Mouse (Mus musculus): ENCODE results near the gene Lsamp. TPM values are rescaled to one million over a fixed set of nuclear protein-coding genes. Genes with fewer than 3 reads are reported as not detected.

Gene Lsamp
- polyA plus RNA-seq, 1 experiment from 2014 or later: 1.1 TPM

DNA sequence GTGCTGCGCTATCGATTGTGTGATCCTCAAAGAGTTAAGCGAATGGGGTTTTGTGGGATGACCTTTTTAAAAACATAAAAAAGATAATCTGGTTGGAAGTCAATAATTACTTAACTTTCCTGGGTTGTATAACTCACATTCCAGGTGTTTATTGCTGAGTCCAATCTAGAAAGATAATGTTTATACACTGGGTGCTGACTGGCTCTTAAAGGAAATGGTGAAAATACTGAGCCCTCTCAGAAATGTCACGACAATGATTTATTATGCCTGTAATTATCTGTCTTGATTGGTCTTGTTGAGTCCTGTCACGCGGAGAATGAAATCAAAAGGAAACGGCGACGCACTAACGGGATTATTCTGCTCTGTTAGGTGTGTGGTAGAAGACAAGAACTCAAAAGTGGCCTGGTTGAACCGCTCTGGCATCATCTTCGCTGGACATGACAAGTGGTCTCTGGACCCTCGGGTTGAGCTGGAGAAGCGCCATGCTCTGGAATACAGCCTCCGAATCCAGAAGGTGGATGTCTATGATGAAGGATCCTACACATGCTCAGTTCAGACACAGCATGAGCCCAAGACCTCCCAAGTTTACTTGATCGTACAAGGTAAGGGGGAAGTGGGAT is 1904.5 kb downstream of the Lsamp start:
- WGBS: 86% methylated on average over 16 of the region's 16 CpGs
- Histone ChIP-seq H3K4me1 (replicated peaks) (no peaks in the 10 kb centered on the region), H3K4me3 (no peak overlapping the region), H3K4me2 (no peak overlapping the region), H3K9me3 (replicated peaks) (no peaks in the 10 kb centered on the region), H3K9ac (no peak overlapping the region), H3K36me3 (no peaks in the 10 kb centered on the region), H3K27ac (ENCODE audit: poor library complexity, severe bottlenecking) (no peak overlapping the region), H3K27me3 (replicated peaks) (no peaks in the 10 kb centered on the region)
- no peak for ATAC-seq (ENCODE audit: insufficient number of reproducible peaks, low FRiP score)

DNA sequence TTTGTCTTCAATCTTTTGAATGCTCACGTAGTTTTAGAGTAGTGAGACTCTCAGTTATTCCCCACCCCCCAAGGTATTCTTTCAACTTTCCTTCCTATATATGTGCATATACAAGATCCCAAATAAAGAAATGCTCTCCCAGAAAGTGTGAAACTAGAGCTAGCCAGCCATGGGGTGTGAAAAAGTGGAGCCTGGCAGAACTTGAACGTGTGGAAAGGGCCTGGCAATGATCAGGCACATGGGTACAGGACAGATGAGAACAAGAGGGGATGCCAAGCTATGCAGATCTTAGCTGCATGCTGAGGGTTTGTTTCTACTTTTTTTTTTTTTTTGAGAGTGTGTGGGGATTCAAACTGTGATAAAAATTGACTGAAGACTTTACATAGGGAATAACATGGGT is 1916.6 kb downstream of the Lsamp start:
- Histone ChIP-seq H3K9ac (no peak overlapping the region), H3K4me3 (no peak overlapping the region), H3K27ac (ENCODE audit: poor library complexity, severe bottlenecking) (no peak overlapping the region), H3K36me3 (no peaks in the 10 kb centered on the region), H3K4me1 (replicated peaks) (no peaks in the 10 kb centered on the region), H3K9me3 (replicated peaks) (no peaks in the 10 kb centered on the region), H3K27me3 (replicated peaks) (no peaks in the 10 kb centered on the region), H3K4me2 (no peak overlapping the region)
- no peak for ATAC-seq (ENCODE audit: insufficient number of reproducible peaks, low FRiP score)
- 50% methylated on average over 2 of the region's 2 CpGs for WGBS

DNA sequence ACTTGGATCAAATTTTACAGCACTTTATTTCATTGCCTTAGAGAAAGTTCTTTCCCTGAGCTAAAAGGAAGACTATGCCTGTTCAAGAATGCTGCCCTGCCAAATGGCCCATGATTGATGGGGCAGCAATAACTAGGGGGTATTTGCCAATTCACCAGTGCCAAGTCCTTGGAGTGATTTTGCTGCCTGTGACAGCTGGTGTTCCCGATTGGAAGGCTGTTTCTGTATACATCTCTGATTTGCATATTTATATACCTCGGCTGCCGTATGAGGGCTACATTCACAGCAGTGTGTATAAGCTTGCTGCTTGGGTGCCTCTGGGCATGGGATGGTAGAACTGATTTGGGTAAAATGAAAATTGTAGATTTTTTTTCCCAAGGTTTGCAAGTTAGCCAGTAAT is 1919.5 kb downstream of the Lsamp start:
- Histone ChIP-seq H3K9ac (no peak overlapping the region), H3K27ac (ENCODE audit: poor library complexity, severe bottlenecking) (no peak overlapping the region), H3K36me3 (no peaks in the 10 kb centered on the region), H3K9me3 (replicated peaks) (no peaks in the 10 kb centered on the region), H3K4me1 (replicated peaks) (no peaks in the 10 kb centered on the region), H3K4me2 (no peak overlapping the region), H3K4me3 (no peak overlapping the region), H3K27me3 (replicated peaks) (no peaks in the 10 kb centered on the region)
- WGBS: 74% methylated on average over 3 of the region's 3 CpGs
- no peak for ATAC-seq (ENCODE audit: insufficient number of reproducible peaks, low FRiP score)

DNA sequence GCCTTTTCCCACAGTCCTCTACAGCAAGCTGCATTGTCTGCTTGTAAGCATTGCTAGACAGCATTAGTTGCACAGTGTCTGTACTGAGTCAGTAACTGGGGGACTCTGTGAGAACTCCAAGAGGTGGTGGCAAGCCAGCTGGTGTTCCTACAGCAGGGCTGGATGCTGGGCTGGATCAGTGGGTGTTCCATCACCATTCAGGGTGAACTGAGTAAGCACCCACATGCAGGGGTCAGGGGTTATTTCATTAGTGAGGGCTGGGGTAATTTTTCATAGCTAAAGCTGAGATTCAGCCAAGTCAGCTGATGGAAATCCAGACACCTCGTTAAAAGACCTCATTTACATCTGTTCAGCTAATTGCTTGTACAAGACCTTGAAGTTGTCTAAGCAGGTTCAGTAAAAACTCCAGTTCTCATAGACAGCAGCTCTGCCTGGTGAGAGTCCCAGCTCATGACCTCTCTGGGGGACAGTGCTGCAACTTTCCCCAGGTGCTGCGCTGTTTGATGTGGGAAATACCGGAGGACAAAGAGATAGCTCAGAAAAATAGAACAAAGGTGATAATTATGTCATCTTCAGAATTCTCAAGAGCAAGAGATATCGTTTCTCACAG is 1928.5 kb downstream of the Lsamp start:
- Histone ChIP-seq H3K36me3 (no peaks in the 10 kb centered on the region), H3K27me3 (replicated peaks) (no peaks in the 10 kb centered on the region), H3K4me3 (no peak overlapping the region), H3K27ac (ENCODE audit: poor library complexity, severe bottlenecking) (no peak overlapping the region), H3K4me1 (replicated peaks) (0 out of 2 replicates have a peak, but pooled peaks cover 3% of the 10 kb centered on the region), H3K9ac (no peak overlapping the region), H3K9me3 (replicated peaks) (no peaks in the 10 kb centered on the region), H3K4me2 (no peak overlapping the region)
- ATAC-seq (ENCODE audit: insufficient number of reproducible peaks, low FRiP score): no peak
- WGBS: 50% methylated on average over 4 of the region's 4 CpGs

DNA sequence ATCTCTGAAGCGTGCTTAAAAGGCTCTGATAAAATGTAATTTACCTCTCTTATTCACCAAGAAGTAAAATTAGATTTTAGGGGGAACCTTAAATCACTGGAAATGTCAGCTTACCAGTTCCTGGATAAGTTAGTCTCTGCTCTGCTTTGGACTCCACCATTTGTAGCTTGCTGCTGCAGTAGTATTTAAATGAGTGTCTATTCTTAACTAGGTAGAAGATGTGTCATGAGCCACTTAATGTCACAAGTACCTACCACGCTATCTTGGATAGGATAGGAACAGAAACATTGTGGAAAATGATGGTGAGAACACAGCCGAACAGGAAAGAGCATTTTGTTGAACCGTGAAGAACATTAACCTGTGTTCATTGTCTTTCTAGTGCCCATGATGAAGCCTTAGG is 1929.2 kb downstream of the Lsamp start:
- H3K9ac ChIP-seq: no peak overlapping the region
- no peak overlapping the region for H3K27ac ChIP-seq (ENCODE audit: poor library complexity, severe bottlenecking)
- H3K4me1 ChIP-seq (replicated peaks): 0 out of 2 replicates have a peak, but pooled peaks cover 3% of the 10 kb centered on the region
- H3K4me2 ChIP-seq: no peak overlapping the region
- ATAC-seq (ENCODE audit: insufficient number of reproducible peaks, low FRiP score): no peak
- H3K9me3 ChIP-seq (replicated peaks): no peaks in the 10 kb centered on the region
- H3K4me3 ChIP-seq: no peak overlapping the region
- WGBS: 67% methylated on average over 4 of the region's 4 CpGs
- no peaks in the 10 kb centered on the region for H3K36me3 ChIP-seq
- H3K27me3 ChIP-seq (replicated peaks): no peaks in the 10 kb centered on the region

DNA sequence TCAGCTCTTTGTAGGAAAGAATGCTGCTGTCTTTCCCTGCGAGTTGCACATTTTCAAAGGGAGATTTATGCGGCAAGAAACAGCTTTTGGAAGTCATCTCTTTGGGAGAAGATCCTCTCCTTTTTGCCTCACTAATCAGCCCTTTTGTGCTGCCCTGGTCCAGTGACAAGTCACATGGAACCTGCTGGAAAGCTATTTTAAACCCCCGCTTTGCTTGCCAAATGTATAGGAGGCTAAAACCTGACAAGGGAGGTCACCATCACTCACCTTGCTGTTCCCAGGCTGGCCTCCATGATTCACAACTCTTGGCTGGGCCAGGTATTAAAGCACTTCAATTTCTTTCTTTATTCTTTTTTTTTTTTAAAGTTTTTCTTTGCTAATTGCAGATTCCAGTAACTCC is 1932.2 kb downstream of the Lsamp start:
- Histone ChIP-seq H3K4me1 (replicated peaks) (0 out of 2 replicates have a peak, but pooled peaks cover 3% of the 10 kb centered on the region), H3K9me3 (replicated peaks) (no peaks in the 10 kb centered on the region; the same call in 1 of the 2 replicates), H3K27me3 (replicated peaks) (no peaks in the 10 kb centered on the region), H3K9ac (no peak overlapping the region), H3K36me3 (no peaks in the 10 kb centered on the region), H3K4me3 (no peak overlapping the region), H3K4me2 (no peak overlapping the region), H3K27ac (ENCODE audit: poor library complexity, severe bottlenecking) (no peak overlapping the region)
- ATAC-seq (ENCODE audit: insufficient number of reproducible peaks, low FRiP score): no peak
- WGBS: 83% methylated on average over 3 of the region's 3 CpGs

DNA sequence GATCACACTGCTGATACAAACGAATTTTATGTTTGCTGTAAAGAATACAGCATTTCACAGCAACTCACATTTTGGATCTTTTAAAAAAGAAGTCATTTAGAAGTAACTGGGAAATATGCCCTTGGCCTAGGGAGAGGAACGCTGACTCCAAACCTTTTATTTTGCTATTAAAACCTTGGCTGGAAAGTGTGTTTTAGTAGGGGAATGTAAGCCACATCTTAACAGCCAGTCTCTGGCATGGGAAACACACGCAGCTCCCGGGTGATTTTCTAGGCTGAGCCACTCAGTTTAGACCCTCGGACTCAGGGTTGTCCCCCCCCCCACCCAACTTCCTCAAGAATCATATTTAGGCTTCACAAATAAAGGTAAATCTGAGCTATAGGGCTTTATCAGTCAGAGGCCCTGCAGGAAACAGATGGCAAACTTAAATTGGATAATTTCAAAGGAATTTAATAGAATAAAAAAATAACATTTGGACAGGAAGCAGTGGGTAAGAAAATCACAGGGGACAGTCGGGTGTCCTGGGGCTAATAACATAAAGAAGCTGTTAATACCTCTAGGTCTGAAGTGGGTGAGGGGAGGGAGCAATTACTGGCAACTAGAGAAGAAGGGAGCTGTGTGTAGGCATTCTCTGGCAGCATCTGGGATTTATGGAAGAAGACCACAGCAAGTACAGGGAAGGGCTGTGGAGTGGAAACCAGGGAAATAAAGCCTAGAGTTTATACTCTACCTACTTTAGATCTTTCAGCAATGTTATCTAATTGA is 1933.1 kb downstream of the Lsamp start:
- H3K9ac ChIP-seq: no peak overlapping the region
- no peak overlapping the region for H3K4me3 ChIP-seq
- H3K36me3 ChIP-seq: no peaks in the 10 kb centered on the region
- H3K9me3 ChIP-seq (replicated peaks): no peaks in the 10 kb centered on the region; the same call in 1 of the 2 replicates
- no peak overlapping the region for H3K27ac ChIP-seq (ENCODE audit: poor library complexity, severe bottlenecking)
- no peak overlapping the region for H3K4me2 ChIP-seq
- 0 out of 2 replicates have a peak, but pooled peaks cover 3% of the 10 kb centered on the region for H3K4me1 ChIP-seq (replicated peaks)
- WGBS: 59% methylated on average over 6 of the region's 6 CpGs
- no peak for ATAC-seq (ENCODE audit: insufficient number of reproducible peaks, low FRiP score)
- H3K27me3 ChIP-seq (replicated peaks): no peaks in the 10 kb centered on the region

DNA sequence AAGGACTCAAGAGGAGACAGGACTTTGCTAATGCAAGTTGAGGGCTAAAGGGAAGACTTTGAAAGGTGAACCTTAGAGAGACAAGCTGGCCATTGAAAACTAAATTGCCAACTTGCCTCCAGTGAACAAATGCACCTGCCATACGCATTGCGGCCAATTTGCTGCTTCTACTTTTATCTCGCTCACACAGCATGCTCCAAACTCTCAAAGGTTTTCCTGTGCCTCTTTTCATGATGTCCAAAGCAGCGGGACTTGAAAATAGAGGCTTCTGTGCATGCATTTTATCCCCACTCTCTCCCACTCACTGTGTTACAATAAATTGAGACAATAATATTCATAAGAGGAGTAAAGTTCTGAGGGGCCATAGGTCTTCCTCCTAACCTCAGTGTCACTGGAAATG is 1945.4 kb downstream of the Lsamp start:
- no peaks in the 10 kb centered on the region for H3K27me3 ChIP-seq (replicated peaks)
- no peak overlapping the region for H3K4me3 ChIP-seq
- no peaks in the 10 kb centered on the region for H3K9me3 ChIP-seq (replicated peaks)
- H3K36me3 ChIP-seq: no peaks in the 10 kb centered on the region
- H3K4me2 ChIP-seq: no peak overlapping the region
- H3K27ac ChIP-seq (ENCODE audit: poor library complexity, severe bottlenecking): no peak overlapping the region
- ATAC-seq (ENCODE audit: insufficient number of reproducible peaks, low FRiP score): no peak
- WGBS: 85% methylated on average over 4 of the region's 4 CpGs
- no peaks in the 10 kb centered on the region for H3K4me1 ChIP-seq (replicated peaks)
- no peak overlapping the region for H3K9ac ChIP-seq

DNA sequence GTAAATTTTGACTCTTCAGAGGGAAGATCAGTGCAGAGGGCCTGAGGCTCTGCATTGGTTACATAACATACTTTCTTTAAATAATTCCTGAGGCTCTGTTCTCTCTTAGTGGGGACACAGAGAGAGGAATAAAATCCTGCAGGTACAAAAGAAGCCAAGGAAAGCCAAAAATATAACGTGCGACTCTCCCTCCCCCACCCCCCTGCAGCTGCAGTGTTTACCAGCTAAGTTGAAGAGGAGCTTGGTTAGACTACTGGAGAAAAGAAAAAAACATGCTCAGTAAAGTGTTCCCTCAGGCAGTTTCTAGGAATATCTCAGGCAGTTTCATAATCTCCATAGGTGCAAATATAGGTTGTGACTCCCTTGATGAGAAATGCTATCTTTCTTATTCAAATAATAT is 1951.5 kb downstream of the Lsamp start:
- no peak overlapping the region for H3K27ac ChIP-seq (ENCODE audit: poor library complexity, severe bottlenecking)
- H3K9me3 ChIP-seq (replicated peaks): no peaks in the 10 kb centered on the region
- ATAC-seq (ENCODE audit: insufficient number of reproducible peaks, low FRiP score): no peak
- H3K4me3 ChIP-seq: no peak overlapping the region
- H3K27me3 ChIP-seq (replicated peaks): no peaks in the 10 kb centered on the region
- H3K36me3 ChIP-seq: no peaks in the 10 kb centered on the region
- no peak overlapping the region for H3K9ac ChIP-seq
- peaks cover 6% of the 10 kb centered on the region; the same call in 1 of the 2 replicates for H3K4me1 ChIP-seq (replicated peaks)
- H3K4me2 ChIP-seq: no peak overlapping the region
- WGBS: 57% methylated on average over 2 of the region's 2 CpGs

DNA sequence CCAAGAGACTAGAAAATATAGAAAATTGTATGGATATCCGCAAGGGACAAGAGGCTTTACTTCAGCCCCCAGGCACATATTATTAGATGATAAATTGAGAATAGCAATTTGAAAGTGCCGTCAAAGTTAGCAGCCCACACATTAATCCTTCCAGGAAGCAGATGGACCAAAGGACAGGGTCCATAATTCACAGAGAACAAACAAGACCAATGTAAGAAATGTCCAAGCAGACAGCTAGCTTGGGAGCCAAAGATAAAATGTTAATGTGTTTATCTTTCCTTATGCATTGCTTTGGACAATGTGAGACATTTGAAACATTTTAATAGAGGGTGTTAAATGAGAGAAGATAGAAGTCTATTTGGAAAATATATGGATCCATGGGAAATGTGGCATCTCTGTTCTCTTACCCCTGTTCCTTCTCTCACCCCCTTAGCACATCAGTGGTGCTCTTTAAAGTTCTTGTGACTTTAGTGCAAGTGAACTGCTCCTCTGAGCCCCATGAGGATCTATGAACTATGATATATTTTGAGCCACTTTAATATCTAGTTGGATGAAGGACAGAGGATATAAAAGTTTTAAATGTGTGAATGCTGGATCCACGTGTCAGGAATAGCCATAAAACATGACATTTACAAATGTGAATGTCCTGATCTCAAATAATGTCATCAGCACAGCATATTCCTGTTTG is 1952.9 kb downstream of the Lsamp start:
- no peak for ATAC-seq (ENCODE audit: insufficient number of reproducible peaks, low FRiP score)
- WGBS: 85% methylated on average over 3 of the region's 3 CpGs

DNA sequence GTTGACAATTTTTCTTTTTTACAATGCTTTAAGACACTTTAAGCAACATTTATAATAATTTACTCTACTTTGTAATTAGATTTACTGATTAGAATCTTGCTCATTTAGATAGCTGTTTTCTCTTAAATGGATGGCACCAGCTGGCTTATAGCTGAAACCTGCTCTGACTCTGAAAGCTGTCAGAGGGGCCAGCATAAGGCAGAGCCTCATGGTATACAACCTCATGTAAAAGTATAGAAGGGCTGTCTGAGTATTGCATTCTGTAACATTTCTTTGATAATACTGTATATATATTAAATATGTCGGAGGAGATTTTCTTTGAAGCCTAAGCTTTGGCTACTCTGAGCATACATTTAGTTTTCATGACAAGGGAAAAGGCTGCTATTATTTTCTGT is 1953.4 kb downstream of the Lsamp start:
- Histone ChIP-seq H3K36me3 (no peaks in the 10 kb centered on the region), H3K4me3 (no peak overlapping the region), H3K9me3 (replicated peaks) (no peaks in the 10 kb centered on the region), H3K27me3 (replicated peaks) (no peaks in the 10 kb centered on the region), H3K27ac (ENCODE audit: poor library complexity, severe bottlenecking) (no peak overlapping the region), H3K4me2 (no peak overlapping the region), H3K4me1 (replicated peaks) (peaks cover 6% of the 10 kb centered on the region; the same call in 1 of the 2 replicates), H3K9ac (no peak overlapping the region)
- WGBS: 82% methylated on average over 1 of the region's 1 CpGs
- no peak for ATAC-seq (ENCODE audit: insufficient number of reproducible peaks, low FRiP score)

More for the DNA sequence above, 1952.9 kb downstream of the Lsamp start:
- Histone ChIP-seq H3K9me3 (replicated peaks) (no peaks in the 10 kb centered on the region), H3K9ac (no peak overlapping the region), H3K4me1 (replicated peaks) (peaks cover 6% of the 10 kb centered on the region; the same call in 1 of the 2 replicates), H3K27ac (ENCODE audit: poor library complexity, severe bottlenecking) (no peak overlapping the region), H3K4me2 (no peak overlapping the region), H3K4me3 (no peak overlapping the region), H3K27me3 (replicated peaks) (no peaks in the 10 kb centered on the region), H3K36me3 (no peaks in the 10 kb centered on the region)

Data from heart, embryonic 12.5 days (tissue).